Mouse (Mus musculus) megakaryocyte progenitor cell, adult 5-6 weeks (primary cell): ENCODE measurements around the gene Apobec1. TPM values are rescaled to one million over a fixed set of nuclear protein-coding genes. Genes with fewer than 3 reads are reported as not detected.
"Not testable (repeated sequence)": the region's sequence is repeated elsewhere in the genome, so short reads cannot be mapped to it uniquely, and the experiment has no call there.

Experiments
- ATAC-seq: replicated peaks from 2 replicates; pipeline ENCODE4 v1.8.0; 2016; ENCODE audit warnings: mild to moderate bottlenecking, moderate TSS enrichment, inconsistent platforms; ENCODE audit not compliant: poor library complexity
- total RNA-seq, 2 experiments: library from RNA; stranded (forward) in 1 of 2; stranded (reverse) in 1 of 2; fragments of 157-497, 149-512 nt in 1 of 2; fragments of 200-1000 nt in 1 of 2; gene quantifications; 2 replicates each; pipeline versions ENCODE4 v1.2.3 to v1.2.4; 2015 to 2017

Apobec1 gene
- total RNA-seq, 2 experiments from 2014 or later, result 16.7 to 23.6 TPM

GRCm38 (mm10) chr6:122605483-122605882 lies 3.2 kb upstream of the Apobec1 start:
- peak; percentile 49 for ATAC-seq

- peak; percentile 30 for ATAC-seq
These were observed 2.0 kb upstream of the Apobec1 start for GRCm38 (mm10) chr6:122604260-122604659.

GRCm38 (mm10) chr6:122602992-122603322 lies 713 bp upstream of the Apobec1 start:
- ATAC-seq, result 0 out of 2 replicates have a peak, but pooled peaks have one; percentile 15

GRCm38 (mm10) chr6:122601615-122602014 lies 629 bp downstream of the Apobec1 start:
- ATAC-seq, result no peak

GRCm38 (mm10) chr6:122601031-122601430 lies 1.2 kb downstream of the Apobec1 start:
- no peak for ATAC-seq

GRCm38 (mm10) chr6:122600066-122600646 lies 2.1 kb downstream of the Apobec1 start:
- ATAC-seq, result no peak

- ATAC-seq, result no peak
These were observed 3.0 kb downstream of the Apobec1 start for GRCm38 (mm10) chr6:122599054-122599737.

GRCm38 (mm10) chr6:122598436-122598835 lies 3.8 kb downstream of the Apobec1 start:
- ATAC-seq, result no peak

GRCm38 (mm10) chr6:122598014-122598413 lies 4.2 kb downstream of the Apobec1 start:
- ATAC-seq, result peak; percentile 16; the same call in 1 of the 2 replicates

GRCm38 (mm10) chr6:122596608-122597007 lies 5.6 kb downstream of the Apobec1 start:
- ATAC-seq, result 0 out of 2 replicates have a peak, but pooled peaks have one; percentile 20

- ATAC-seq, result peak; percentile 67
These were observed 6.6 kb downstream of the Apobec1 start for GRCm38 (mm10) chr6:122595637-122596036.

GRCm38 (mm10) chr6:122592905-122593304 lies 9.3 kb downstream of the Apobec1 start:
- peak; percentile 63 for ATAC-seq

- no peak for ATAC-seq
These were observed 11.1 kb downstream of the Apobec1 start for GRCm38 (mm10) chr6:122591027-122591758.

- no peak for ATAC-seq
These were observed 23.2 kb downstream of the Apobec1 start for GRCm38 (mm10) chr6:122579086-122579485.

- no peak for ATAC-seq
These were observed 25.2 kb downstream of the Apobec1 start for GRCm38 (mm10) chr6:122577030-122577429.

GRCm38 (mm10) chr6:122575037-122575436 lies 27.2 kb downstream of the Apobec1 start:
- not testable (repeated sequence) for ATAC-seq

GRCm38 (mm10) chr6:122571617-122571959 lies 30.7 kb downstream of the Apobec1 start:
- ATAC-seq, result no peak; the same call in none of the 2 replicates

GRCm38 (mm10) chr6:122570695-122571616 lies 31.3 kb downstream of the Apobec1 start:
- ATAC-seq, result peak; percentile 77

GRCm38 (mm10) chr6:122569762-122570161 lies 32.5 kb downstream of the Apobec1 start:
- no peak for ATAC-seq

GRCm38 (mm10) chr6:122569113-122569512 lies 33.1 kb downstream of the Apobec1 start:
- no peak for ATAC-seq
